Mouse (Mus musculus) urinary bladder, adult 18-20 months (tissue): ENCODE results near the gene Cd99l2.
A peak's percentile ranks its signal among the peaks of the same experiment; 100 is the strongest.

ENCODE experiments used
- DNase-seq, 2 experiments: peaks; one replicate each; pipeline ENCODE4 v3.0.0; 2022; ENCODE audit warnings: low spot score in 2 of 2, mixed read lengths in 2 of 2

Gene Cd99l2

DNA sequence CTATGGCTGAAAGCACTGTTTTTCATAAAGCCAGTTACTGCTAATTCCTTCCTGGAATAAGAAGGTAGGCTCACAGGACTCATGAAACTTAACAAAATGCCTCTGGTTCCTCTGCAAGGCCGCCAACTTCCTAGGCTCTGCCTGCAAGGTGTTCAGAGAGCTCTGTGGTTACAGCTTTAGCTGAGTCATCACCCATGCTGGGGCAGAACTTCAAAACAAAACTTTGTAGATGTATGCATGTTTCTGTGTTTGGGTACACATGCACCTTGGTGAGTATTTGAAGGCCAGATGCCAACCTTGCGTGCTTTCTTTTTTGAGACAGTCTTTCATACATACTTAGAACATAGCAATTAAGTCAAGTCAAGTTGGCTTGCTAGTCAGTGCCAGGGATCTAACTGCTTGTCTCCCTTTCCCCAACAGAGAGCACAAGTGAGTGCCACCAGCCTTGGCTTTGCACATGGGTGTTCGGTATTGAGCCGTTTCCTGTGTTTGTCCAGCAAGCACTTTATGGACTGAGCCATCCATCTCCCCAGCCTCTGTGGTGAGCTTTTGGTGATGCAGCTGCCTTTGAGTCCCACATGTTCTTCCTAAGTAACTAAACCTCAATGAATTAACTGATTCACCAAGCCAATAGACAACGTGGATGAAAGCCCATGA lies 23.9 kb downstream of the Cd99l2 start:
- no peak for DNase-seq

DNA sequence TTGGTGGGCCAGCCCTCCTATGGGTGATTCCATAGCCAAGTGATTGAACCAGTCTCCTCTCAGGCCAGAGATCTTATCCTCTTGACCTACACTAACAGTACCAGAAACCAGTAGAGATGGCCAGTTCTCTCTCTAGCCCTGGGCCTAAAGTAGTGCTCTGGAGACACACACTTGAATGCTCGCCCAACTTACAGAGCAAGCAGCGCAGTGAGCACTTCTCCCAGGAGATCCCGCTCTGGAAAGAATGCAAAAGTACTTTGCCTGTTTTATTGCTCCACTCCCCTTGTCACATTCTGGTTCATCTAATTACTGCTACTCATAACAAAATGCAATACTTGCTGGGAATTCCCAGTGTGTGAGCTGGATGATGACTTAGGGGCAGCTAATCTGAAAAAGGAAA lies 25.2 kb downstream of the Cd99l2 start:
- DNase-seq: no peak

DNA sequence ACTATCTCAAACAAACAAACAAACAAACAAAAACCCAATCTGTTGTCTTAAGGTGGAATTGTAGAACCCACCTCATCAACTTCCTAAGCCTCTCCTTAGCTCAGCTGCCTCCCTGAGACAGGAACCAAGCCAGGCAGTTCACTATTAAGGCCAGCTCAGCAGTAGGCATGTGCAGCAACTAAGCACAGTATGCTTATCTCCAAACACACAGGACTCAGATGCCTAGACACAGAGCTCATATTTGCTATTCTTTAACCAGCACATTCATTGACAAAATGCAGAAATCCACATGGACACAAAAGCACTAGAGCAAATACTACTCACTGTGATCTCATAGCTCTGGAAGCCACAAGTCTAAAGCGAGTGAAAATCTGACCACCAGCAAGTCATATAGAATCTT lies 27.2 kb downstream of the Cd99l2 start:
- no peak for DNase-seq

DNA sequence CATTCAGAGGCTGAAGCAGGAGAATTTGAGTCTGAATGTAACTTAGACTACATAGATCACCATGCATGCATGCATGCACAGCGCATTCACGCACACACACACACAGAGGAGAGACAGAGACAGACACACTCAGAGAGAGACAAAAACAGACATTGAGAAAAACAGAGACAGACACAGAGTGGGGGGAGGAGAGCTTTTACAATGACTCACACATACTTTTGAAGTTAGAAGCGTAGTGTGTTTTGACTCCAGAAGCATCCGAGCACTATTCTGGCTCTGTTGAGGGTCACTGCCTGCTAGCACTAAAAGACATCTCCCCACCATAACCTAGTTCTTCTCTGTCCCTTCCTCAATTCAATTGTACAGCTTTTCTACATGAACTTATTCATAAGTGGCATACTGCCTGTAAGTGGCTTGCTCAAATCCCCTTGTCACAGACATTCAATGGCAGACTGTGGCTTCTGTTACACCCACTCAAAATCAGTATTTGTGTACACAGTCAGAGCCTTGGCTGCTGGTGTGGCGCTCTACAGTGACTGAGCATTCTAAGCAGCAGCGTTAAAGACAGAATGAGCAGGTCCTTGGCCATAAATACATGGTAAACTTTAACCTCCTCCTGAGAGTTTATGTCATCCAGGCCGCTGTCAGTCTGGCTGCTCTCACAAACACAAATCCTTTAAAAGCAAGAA lies 28.4 kb downstream of the Cd99l2 start:
- no peak for DNase-seq

DNA sequence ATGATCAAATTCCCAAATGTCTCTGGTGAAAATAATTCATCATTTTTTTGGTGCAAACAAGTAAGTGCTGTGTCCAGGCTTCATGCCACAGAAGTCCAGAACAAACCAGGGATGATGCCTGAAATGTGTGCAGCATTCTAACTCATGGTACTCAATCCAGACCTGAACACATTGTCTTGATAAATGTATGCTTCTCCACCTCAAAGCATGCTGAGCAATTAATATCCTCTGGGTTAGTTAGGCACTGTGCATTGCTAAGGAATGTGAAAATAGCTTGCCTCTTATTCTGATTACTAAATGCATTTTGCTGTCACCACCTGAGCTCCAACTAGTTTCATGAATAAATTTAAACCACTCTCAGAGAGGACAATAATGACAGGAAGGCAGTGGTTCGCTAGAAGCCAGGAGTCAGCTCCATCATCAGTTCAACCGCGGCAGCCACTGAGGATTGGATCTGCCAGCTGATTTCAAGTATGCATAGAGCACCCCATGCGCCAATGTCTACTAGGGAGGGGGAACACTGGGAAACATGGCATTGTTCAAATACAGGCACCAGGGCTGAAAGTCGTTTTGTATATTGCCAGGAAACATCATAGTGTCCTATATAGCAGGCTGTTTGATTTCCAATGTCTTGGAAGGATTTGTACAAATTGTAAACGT lies 36.4 kb downstream of the Cd99l2 start:
- no peak for DNase-seq

DNA sequence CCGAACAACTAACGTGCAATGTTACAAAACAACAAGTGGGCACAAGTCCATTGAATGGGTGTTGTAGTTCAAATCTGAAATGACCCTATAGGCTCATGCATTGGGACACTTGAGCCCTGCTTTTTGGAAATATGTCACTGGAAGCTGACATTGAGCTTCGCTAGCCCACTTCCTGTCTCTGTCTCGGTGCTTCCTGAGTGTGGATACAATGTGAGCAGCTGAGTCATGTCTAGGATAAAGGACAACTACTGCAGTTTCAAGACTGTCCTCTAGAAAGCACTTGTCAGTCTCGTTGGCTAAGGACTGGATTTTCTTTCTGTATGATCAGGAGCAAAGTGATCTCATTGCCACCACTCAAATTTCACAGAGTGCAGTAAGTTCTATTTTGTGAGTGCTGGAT lies 49.7 kb downstream of the Cd99l2 start:
- no peak for DNase-seq

DNA sequence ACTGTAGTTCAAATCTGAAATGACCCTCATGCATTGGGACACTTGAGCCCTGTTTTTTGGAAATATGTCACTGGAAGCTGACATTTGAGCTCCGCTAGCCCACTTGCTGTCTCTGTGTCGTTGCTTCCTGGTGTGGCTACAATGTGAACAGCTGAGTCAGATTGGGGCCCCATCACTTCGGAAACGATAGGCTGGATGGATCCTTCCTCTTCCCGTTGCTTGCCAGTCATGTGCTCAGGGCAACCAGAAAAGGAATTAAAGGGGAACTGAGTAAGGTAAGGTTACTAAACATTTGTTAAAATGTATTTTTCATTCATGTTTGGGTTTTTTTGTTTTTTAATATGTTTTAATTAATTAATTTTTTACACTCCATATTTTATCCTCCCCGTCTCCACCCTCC lies 53.2 kb downstream of the Cd99l2 start:
- DNase-seq: no peak

DNA sequence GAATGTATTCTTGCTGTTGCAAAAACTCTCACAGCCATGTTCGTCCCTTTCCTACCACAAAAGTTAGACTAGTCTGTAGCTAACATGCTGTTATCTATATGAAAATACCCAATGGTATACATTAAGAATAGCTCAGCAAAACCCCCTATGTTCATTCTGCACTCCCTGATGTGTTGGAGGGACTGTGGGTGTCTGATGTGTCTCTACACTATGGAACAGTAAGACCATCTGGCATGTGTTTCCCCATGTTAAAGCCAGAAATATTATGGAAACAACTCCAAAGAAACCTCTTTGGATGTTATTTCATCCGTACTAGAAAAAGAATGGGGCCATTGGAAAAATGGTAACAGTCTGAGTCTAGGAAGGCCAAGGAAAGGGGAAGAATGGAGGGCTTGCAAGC lies 57.1 kb downstream of the Cd99l2 start:
- DNase-seq: no peak

DNA sequence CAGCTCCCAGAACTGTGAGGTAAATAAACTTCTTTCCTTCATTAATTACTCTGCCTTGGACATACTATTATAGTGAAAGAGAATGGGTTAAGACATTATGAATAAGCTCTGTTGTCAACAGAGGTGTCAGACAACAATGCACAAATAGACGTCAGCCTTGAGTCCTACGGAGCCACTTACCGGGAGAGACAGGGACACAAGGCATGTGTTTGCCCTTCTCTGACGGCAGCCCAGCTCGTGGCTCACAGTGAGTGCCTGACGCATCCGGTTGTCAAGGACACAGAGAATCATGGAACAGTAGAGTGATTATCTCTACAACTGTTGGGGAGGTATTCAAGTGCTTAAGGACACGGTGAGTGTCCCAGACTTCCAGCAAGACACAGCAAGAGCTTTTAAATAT lies 57.8 kb downstream of the Cd99l2 start:
- no peak for DNase-seq

DNA sequence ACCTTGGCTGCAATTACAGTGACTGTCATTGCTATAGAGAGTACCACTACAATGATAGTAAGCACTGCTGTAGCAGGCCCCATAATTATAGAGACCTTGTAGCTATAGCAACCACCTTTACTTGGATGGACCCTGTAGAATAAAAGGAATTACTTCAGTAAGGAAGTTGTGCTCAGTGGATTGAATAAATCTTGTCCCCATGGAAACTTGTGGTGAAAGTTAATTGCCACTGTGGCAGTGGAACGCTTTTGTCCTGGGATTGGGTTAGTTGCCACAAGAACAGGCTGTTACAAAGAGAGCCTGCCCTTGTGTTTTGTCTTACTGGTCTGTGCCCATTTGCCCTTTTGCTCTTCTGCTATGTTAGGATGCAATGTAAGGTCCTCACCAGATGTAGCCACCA lies 58.2 kb downstream of the Cd99l2 start:
- no peak for DNase-seq

DNA sequence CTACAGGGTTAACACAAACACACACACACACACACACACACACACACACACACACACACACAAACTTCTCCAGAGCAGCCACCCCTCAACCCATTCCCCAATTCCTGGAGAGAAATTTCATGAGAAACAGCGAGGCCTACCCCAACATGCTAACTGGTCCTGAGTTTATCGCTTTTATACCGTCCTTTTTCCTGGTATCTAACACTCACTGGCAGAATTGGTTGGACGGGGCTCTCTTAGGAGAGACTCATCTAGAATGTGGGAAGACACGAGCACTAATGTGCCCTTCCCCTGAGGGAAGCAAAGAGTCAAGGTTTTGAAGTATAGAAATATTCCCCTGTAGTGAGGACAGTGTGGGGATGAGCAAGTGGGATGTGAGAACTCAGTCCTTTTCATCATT lies 61.7 kb downstream of the Cd99l2 start:
- DNase-seq: no peak

DNA sequence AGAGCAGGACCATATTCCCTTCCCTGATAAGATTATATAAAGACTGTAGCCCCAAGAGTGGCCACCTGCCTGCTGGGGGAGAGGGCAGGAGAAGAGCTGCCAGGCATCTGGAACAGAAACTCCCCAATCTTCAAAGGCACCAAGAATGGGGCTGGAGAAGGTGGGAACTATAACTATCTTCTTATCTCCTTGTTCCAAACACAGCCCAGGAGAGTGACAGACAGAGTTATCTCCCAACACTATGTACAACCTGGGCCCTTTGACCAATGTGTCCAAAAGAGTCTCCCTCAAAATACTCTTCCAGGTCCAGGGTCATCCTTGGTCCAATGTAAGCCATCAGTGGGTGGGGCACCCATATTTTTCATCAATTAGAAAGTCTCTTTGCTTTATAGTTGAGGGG lies 65.2 kb downstream of the Cd99l2 start:
- DNase-seq: no peak

DNA sequence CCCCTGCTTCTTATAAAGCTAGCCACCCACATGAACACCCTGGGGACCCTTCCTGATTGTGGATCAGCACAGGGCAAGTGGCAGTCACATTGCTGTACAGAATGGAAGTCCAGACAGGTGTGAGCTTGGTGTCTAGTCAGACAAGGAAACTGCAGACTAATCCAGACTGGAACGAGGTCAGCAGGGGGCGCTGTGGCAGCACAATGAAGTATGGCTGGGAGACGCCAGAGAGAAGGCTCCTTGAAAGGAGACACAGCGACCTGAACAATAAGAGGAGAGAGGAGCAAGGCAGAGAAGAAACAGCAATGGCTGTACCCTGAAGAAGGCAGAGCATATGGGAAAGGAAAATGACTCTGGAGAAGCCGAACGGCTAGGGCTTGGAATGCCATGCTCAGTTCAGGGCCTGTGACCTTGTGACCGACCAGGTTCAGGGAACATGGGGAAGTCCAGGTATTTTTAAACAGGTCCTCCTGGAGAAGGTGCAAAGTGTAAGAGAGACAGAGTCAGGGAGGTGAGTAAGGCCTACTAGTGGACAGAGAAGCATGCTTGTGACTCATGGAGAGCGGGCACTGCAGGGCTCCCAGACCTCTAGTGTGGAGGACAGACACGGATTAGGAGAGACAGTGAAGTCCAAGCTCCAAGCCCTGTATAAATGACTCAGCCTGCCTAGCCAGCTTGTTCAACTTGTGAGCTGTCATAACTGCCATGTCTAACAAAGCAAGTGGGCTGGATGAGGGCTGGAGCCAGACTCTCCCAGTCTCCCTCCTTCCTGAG lies 66.7 kb downstream of the Cd99l2 start:
- peak; percentile 46 to 74 for DNase-seq

DNA sequence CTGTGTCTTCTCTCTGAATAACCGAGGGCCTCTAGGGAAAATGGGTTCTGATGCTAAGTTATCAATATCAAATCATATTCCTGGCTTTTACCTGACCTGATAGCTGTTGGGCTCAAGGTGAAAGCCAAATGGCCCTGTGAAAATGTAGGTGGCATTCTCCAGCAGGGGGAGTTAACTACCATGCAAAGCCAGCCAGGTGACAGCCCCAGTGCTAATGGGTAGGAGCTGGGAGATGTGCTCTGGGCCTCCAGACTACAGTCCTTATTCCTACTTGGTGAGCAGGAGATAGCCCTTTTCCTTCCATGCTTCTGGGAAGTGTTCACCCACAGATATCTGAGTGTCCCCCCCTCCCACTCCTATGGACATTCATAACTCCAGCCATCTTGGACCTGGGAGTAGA lies 67.8 kb downstream of the Cd99l2 start:
- no peak for DNase-seq

DNA sequence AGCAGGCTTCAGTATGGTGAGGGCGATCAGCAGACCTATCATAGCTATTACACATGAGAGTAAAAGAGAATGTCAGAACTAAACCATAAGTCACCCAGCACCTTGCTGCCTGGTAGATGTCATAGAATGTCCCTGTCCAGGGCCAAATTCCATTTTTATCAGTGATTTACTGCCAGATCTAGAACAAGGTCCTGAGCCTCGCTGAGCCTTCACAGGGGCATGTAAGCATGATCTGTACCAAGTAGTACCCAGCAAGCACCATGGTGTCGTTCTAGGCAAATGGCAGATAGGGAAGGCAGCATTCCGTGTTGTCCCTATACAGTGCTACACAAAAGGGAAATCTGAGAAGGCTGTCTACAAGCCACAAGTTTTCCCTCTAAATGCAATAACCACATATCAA lies 79.0 kb downstream of the Cd99l2 start:
- no peak for DNase-seq

DNA sequence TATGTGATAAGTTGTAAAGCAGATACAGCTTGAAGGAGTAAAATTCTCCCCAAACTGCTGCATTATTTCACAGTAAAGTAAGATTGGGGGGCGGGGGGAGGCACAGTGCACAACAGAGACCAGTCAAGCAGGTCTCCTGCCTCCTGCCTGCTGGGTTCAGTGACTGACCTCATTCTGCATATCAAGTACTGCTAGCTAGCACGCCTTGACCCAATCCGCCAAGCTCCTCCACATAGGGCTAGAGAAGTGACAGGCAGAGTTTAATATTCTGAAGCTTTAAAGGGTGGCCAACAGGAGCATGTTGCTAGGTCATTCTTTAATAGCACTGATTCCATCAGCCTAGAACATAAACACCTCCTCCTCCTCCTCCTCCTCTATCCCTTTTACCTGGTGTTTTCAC lies 79.9 kb downstream of the Cd99l2 start:
- no peak for DNase-seq

DNA sequence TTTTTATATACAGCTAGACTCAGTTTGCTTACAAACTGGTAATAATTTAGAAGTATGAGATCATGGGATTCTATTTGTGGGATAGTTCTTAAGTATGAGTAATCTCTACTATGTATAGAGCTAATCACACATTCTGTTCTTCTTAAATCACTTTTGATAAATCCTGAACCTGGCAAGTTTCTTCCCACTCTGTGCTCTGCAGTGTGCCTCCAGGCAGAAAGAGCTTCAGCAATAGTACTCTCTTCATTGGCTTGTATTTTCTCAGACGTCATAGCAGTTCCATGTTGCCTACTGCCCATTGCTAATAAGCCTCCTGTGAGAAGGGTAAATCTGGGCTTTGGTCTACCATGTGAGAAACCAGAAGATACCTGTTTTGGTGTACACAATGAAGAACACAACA lies 84.3 kb downstream of the Cd99l2 start:
- no peak for DNase-seq

DNA sequence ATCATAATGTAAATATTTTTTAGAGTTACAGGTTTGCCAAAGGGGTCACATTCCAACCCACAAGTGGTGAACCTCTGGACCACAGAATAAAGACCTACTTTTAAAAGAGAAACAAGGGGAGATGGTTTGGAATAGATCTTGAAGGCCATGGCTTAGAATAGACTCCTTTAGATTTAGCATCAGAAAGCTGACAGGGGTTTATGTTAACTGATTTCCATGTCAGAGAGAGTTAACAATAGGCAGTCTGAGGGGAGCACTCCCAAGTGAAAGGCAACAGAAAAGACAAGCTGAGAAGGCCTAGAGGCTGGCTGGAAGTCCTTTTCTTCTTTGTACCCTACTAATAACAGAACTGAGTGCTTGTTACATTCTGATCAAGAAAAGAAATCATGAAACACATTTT lies 86.4 kb downstream of the Cd99l2 start:
- no peak for DNase-seq

DNA sequence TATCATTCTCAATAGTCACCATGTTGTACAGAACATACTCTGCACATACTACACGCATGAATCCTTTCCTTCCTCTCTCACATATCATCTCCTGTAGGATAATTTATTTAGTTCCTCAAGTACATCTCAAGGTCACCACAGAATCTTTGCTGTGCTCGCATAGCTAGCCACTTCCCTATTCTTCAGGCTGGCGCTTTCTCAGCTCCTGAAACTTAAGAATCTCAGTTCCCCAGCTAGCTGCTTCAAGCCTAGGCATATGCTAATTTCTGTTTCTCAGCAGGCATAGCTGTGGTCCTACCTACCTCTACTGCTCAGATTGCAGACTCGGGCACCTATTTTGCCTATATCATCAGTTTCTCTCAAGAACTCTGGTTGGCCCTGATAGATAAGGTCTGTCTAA lies 96.3 kb downstream of the Cd99l2 start:
- no peak for DNase-seq

DNA sequence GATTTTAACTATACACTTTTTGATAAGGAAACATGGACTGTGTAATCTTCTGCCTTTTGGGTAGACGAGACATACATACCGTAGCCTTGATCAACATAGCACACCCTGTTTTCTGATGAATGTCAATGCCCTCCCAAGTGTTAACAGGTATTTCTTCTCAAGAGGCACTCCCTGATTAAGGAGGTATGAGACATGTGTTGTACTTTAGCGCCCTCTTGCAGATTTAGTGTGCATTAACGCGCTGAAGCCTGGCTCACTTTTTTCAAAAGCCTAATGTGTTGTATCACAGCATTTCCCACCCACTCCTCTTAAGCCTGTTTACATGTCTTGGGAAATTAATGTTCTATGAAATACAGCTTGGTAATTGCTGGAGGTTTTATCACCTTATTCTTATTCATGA lies 111.1 kb downstream of the Cd99l2 start:
- DNase-seq: no peak

DNA sequence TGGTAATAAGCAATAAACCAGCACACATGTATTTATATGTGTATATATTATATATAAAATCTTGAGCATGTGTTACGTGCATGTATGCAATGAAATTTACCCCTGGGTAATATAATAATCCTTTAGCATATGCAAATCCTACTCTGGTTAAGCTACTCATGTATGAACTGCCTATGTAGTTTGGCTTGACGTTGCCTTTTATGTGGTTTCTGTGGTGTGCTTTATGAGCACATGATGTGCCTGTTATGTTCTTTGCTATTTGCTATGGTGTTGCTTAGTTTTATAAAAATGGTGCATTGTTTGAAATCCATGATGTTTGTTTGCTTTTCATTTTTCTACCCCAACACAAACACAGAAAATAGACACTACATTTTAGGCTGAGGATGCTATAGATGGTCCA lies 114.2 kb downstream of the Cd99l2 start:
- no peak for DNase-seq

DNA sequence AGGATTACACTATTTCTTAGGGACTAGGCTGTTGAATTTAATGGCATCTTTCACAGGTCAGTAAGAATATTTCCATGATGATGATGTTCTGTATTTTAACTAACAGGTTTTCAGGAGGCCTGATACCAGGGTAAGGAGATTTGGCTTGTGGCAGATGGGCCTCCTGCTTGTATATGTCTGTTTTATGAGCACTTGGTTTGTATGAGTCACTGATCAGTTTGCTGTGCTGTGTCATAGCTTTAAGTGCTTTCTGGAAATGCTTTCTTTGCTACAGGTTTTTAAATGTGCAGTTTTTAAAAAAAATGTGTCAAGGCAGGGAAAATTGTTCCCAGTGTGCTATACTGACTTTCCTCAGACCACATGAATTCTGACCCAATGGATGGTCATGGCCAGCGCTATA lies 115.9 kb downstream of the Cd99l2 start:
- no peak for DNase-seq
